Mouse (Mus musculus) gastrocnemius, adult 2 months (tissue): ENCODE measurements around the gene Ly86. TPM values are rescaled to one million over a fixed set of nuclear protein-coding genes. Genes with fewer than 3 reads are reported as not detected.

ENCODE experiments used
- DNase-seq: peaks from one replicate; pipeline ENCODE4 v3.0.0; 2022
- H3K27ac ChIP-seq: fragments of 200-600 bp; 2 replicates; pipeline ENCODE4 v1.8.1; 2022; ENCODE audit warnings: mild to moderate bottlenecking
- H3K4me3 ChIP-seq: fragments of 200-600 bp; 2 replicates; pipeline ENCODE4 v1.8.1; 2022; ENCODE audit warnings: mild to moderate bottlenecking, moderate library complexity
- CTCF ChIP-seq: fragments of 200-600 bp; IDR thresholded peaks from 2 replicates; pipeline ENCODE4 v1.8.1; 2022; ENCODE audit warnings: antibody characterized with exemption, mild to moderate bottlenecking, moderate library complexity
- intact Hi-C: fragments of 180-260 bp; cut with DNase I; formaldehyde crosslinking; loops from one replicate; pipeline ENCODE4 v1.15.1; 2025
- long read RNA-seq, 2 experiments: library from polyadenylated mRNA; stranded (forward); transcript quantifications; one replicate each; pipeline ENCODE4 v2.0.0; 2021
- total RNA-seq, 2 experiments: library from RNA; stranded (reverse); gene quantifications; 2 replicates each; pipeline ENCODE4 v1.2.3; 2021

The Ly86 gene
- total RNA-seq = under 1 TPM; 0.67 to 0.71 TPM
- long read RNA-seq, experiment 1 = 0 reads
- long read RNA-seq, experiment 2 = 0 reads

DNA sequence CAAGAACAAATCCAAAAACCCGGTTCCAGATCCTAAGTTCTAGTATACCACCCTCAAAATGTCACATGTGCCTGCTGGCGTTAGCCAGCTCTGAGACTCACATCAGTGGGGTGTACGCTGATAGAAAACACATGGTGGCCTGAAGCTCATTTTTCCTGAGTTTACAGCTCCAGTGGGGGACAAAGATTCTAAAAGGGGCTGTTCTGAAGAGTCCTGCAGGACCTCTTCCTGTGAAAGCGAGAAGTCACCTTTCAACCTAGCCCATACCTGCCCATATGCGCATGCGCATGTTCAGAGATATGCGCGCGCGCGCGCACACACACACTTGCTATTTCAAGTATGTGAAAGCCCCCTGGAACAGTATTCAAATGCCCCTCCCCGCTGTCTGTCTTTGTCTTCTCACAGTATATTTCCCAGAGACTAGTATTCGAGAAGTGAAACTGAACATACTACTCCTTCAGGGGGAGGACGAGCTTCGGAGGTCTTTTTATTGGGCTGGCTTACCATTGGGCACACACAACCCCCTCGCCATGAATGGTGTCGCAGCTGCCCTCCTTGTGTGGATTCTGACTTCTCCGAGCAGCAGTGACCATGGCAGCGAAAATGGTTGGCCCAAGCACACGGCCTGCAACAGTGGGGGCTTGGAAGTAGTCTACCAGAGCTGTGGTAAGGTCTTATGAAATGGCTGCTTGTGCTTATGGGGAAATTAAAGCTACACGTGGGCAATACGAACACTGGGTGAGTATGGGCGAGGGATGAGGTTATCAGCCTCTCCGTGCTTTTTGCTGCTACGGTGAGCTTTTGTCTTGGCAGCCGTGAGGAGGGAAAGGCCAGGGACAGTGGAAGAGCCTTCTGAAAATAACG lies at the start of gene Ly86:
Gene Ly86, plus strand, starts transcription at position 300 of the 864 bp plus-strand sequence.
- Histone ChIP-seq H3K4me3 (peak within 1 kb of the TSS; percentile 33), H3K27ac (no peak within 1 kb of the TSS)
- no peak for DNase-seq

DNA sequence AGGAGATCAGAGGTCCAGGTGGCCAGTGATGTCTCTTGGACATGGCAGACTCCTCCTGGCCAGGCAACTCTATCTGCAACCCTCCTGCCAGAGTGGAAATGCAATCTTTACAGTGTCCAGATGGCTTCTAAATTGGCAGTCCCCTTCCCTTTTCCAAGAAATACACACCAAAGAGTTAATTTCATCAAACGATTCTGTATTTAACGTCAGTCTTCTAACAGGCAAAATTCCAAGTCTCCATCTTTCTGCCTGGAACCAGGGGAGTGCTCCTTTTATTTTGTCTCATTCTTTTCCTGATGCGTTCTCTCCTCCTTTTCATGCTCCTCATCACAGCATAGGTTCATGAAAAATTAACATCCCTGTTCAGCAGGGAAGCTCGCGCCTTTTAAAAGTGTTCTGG lies 47.1 kb upstream of the Ly86 start:
- intact Hi-C loops = no loop called here
- no peak for TF ChIP-seq CTCF
- Histone ChIP-seq H3K4me3 (no peak overlapping the region), H3K27ac (no peak overlapping the region)
- no peak for DNase-seq

More for the DNA sequence above, at the start of gene Ly86:
- intact Hi-C loops = no loop called here
- TF ChIP-seq CTCF = no peak

DNA sequence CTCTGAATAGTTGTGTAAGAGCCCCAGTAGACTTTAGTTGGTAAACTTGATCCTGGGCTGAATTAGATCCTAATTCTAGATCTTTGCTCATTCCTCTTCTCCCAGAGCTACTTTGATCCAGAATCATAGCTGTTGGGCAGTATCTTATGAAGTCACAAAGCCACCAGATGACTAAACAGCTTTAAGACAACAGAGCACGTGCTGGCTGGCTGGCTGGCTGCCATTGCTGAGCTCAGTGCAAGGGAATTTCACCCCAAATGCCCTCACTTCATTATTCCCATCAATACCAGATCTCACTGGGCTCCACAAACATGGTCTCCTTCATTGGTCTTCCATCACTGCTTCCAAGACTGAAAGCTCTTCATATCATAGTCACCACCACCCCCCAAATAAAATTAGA lies 46.2 kb upstream of the Ly86 start:
- no peak overlapping the region for H3K27ac ChIP-seq
- no peak for DNase-seq
- no peak overlapping the region for H3K4me3 ChIP-seq
- intact Hi-C loops = no loop called here
- TF ChIP-seq CTCF = no peak

DNA sequence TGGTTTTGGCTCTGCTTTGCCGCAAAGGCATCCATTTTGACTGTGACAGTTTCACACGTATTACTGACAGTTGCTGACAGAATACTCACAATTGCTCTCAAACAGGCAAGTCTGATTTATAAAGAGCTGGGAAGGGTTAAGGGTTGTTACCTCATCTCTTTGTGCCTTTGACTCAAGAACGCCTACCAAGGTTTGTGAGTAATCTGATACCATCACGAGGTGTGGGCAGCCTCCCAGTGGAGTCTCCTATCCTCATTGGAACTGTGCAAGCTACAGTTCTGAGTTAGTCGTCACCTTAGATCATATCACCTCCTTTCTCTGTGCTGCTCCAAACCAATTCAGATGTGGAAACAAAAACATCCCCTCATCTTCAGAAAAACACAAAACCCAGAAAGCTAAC lies 42.1 kb upstream of the Ly86 start:
- intact Hi-C loops = no loop called here
- DNase-seq = no peak
- no peak for TF ChIP-seq CTCF
- H3K27ac ChIP-seq = no peak overlapping the region
- no peak overlapping the region for H3K4me3 ChIP-seq

DNA sequence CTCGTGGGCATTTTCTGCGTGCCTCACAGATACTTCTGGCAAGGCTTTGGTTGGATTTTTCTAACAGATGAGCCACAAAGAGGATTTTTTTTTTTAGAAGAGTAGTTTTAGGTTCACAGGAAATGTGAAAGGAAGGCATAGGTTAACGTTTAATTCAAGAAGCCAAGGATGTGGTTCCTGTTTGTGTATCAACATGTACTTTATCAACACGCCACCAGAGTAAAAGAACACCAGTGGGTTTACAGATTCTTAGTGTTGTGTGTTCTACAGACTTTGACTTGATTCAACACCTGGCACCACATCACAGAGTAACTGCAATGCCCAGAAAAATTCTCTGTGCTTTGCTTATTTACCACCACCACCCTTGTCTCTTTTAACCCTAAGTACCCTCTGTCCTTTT lies 37.0 kb upstream of the Ly86 start:
- intact Hi-C loops = no loop called here

DNA sequence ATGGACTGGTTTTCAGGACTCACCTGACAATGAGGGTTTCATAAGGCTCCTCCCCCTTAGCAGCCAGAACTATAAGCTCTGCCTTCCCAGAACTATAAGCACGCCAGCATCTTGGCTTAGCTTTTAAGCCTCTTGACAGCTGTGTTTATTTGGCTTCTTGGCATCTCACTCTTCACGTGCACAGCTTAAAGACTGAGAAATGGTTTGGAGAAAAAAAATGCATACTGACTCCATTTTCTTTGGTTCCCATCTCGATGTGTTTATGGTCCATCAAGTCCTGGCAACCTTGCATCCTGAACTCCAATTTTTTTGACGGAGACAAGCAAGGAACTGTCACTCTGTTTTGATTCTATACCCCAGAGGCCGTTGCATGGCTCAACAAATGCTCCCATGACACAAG lies 35.7 kb upstream of the Ly86 start:
- no peak for DNase-seq
- Histone ChIP-seq H3K4me3 (no peak overlapping the region), H3K27ac (no peak overlapping the region)
- TF ChIP-seq CTCF = no peak
- intact Hi-C loops = no loop called here

More for the DNA sequence above, 37.0 kb upstream of the Ly86 start:
- no peak for DNase-seq
- H3K27ac ChIP-seq = no peak overlapping the region
- TF ChIP-seq CTCF = no peak
- H3K4me3 ChIP-seq = no peak overlapping the region

DNA sequence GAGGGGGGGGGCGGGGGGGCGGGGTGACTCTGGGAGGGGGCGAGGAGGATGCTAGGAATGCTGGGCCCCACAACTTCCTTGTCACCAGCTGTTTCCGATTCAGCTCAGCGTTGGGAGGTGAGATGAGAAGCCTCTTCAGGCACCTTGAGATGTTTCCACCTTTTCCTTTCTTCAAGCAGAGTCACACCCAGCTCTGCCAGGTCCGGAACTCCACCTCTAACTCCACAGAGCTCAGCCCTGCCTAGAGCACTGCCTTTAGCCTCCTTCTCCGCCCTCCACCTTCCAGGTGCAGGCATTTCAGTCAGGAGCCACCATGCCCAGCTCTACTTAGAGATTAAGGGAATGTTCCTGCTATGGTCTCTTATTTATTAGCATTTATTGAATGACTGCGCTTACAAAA lies 34.7 kb upstream of the Ly86 start:
- intact Hi-C loops = loop anchor here (5.0 kb wide), 1 partner anchor 523 kb away; no protein-coding TSS in a partner anchor

DNA sequence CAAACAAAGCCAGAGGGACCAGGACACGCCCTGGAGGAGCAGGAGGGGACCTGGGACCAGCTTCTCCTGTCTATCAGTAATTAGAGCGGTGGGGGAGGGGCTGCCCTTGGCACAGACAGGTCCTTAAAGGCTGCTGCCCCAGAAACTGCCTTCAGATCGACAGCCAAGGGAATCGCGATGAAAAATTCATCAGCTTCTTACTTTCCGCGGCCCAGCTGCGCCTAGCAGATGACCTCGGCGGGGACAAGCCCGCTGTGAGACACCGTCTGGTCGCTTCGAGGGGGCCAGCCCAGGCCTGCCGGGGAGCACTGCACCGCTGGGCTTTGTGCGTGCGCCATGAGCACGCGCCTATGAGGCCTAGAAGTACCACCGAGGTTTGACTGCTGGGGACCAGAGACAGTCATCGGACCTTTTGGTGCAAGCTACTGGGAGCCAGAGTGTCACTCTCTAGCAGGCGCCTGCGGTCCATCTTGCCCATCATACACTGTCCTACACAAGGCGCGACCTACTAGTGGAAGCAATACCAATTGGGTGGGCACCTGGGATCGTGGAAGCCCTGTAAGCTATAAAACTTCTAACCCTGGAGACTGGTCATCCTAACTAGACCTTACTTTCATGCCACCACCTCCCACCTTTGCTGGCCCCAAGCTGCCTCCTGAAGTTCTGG lies 33.3 kb upstream of the Ly86 start:
- TF ChIP-seq CTCF = no peak
- H3K27ac ChIP-seq = no peak overlapping the region; the same call in 1 of the 2 replicates
- H3K4me3 ChIP-seq = peak overlapping the region; percentile 65
- intact Hi-C loops = loop anchor here (2.0 to 5.0 kb wide), 3 partner anchors 524 to 1293 kb away; no protein-coding TSS in a partner anchor
- no peak for DNase-seq

More for the DNA sequence above, 34.7 kb upstream of the Ly86 start:
- no peak for TF ChIP-seq CTCF
- H3K4me3 ChIP-seq = no peak overlapping the region
- H3K27ac ChIP-seq = no peak overlapping the region
- DNase-seq = no peak

DNA sequence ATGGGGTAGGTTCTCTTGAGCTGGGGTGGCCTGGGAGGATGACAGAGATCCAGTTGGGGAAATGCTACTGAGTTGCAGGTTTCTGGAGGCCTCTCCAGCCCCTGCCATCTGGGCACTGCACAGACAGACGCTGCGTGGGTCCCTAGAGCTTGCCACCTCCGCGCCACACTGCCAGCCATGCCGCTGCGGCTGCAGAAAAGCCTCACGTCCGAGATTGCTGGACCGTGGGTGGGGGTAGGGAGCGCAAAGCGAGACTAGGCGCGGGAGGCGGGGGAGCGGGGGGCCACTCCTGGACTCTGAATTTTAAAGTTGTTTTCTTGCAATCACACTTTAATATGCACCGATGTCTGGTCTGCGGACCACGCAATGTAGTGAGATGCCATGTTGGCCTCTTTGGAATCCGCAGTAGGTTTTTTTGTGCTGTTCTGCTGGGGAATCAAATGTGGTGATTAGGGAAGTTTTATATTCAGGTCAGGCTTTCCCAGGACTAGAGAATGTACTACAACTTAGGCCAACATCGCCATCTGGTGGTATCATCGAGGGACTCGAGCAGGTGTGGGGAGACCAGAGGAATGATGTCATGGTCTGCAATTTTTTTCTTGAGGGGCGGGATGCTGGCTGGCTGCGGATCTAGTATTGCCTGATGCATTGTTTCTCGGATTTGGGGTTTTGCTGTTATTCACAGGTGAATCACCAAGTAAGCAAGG lies 32.6 kb upstream of the Ly86 start:
- Histone ChIP-seq H3K27ac (peak overlapping the region; percentile 57), H3K4me3 (peak overlapping the region; percentile 65)
- peak; percentile 81 for TF ChIP-seq CTCF
- peak; percentile 88 for DNase-seq
- intact Hi-C loops = loop anchor here (2.0 to 5.0 kb wide), 3 partner anchors 525 to 1294 kb away; no protein-coding TSS in a partner anchor

DNA sequence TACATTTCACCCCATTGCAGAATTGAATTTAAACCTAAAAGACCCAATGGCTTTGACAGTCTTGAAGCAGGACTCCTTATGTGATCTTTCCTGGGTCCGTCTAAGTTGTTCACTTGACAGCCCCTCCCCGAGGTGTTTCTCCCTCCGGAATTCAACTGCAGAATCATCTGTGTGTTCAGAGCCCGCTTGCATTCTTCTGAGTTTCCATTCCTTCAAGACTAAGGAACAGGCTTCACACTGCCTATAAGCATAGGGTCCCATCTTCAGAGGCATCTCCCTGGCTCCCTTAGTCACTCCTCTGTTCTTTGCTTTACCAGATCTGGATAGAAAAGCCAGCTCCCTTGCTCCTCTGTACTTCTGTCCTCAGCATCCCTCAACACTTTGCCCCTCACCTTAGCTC lies 32.1 kb upstream of the Ly86 start:
- TF ChIP-seq CTCF = no peak
- intact Hi-C loops = loop anchor here (2.0 to 5.0 kb wide), 3 partner anchors 526 to 1294 kb away; no protein-coding TSS in a partner anchor
- no peak for DNase-seq
- H3K27ac ChIP-seq = no peak overlapping the region
- H3K4me3 ChIP-seq = no peak overlapping the region

DNA sequence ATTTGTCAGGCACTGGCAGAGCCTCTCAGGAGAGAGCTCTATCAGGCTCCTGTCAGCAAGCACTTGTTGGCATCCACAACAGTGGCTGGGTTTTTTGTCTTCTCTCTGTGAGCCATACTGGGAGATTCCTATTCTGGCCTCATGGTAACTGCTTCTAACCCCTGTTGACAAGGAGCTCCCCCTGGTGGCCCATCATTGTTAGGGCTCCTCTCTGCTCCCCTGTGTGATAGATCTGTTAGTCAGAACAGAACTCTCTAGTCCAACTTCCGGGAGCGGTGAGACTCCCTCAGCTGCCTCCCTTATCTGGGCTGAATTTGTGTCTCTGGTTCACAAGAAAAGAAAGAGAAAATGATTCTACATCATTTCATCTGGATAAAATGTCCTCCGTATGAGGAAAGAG lies 19.5 kb upstream of the Ly86 start:
- no peak overlapping the region for H3K27ac ChIP-seq
- TF ChIP-seq CTCF = peak; percentile 77
- H3K4me3 ChIP-seq = no peak overlapping the region
- DNase-seq = peak; percentile 60
- intact Hi-C loops = no loop called here

DNA sequence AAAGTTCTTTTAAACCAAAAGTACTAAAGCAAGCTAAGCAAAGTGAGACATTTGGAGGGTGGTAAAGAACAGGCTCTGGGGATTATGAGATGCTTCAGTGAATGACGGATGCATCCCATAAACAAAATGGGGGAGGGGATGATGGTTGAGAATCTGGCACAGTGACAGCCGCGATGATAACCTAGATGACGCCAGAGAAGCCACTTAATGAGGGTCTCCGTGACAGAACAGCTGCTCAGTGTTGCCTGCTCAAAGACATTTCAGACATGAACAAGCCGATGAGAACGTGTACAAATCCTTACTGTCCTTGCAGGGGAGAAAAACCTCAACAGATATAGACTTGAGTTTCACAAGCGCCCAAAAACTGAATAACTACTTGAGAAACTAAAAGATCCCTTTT lies 15.3 kb upstream of the Ly86 start:
- intact Hi-C loops = no loop called here
- no peak for DNase-seq
- TF ChIP-seq CTCF = no peak

DNA sequence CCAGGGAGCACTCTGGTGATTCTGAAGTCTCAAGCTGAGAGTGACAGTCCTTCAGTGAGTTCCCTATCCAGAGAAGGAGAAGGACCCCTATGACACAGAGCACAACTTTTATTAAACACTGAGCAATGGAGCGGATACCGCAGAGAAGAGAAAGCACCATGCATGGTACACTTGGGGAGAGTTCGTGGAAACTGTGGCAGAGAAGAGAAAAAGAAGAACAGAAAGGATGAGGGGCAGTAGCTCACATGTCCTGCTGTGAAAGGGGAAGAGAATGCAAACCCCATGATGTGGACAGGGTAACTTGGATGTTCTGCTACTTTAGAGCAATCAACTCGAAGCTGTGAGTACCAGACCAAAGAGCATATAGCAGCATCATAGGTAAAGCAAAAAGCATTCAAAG lies 14.0 kb upstream of the Ly86 start:
- no peak for DNase-seq
- intact Hi-C loops = no loop called here
- H3K4me3 ChIP-seq = no peak overlapping the region
- H3K27ac ChIP-seq = no peak overlapping the region
- no peak for TF ChIP-seq CTCF

More for the DNA sequence above, 15.3 kb upstream of the Ly86 start:
- H3K4me3 ChIP-seq = no peak overlapping the region
- H3K27ac ChIP-seq = no peak overlapping the region
